Mouse (Mus musculus): ENCODE data around the gene Hrk. TPM values are rescaled to one million over a fixed set of nuclear protein-coding genes. Genes with fewer than 3 reads are reported as not detected.

Hrk gene
- polyA plus RNA-seq, 1 experiment from 2014 or later: 0.04 TPM

DNA sequence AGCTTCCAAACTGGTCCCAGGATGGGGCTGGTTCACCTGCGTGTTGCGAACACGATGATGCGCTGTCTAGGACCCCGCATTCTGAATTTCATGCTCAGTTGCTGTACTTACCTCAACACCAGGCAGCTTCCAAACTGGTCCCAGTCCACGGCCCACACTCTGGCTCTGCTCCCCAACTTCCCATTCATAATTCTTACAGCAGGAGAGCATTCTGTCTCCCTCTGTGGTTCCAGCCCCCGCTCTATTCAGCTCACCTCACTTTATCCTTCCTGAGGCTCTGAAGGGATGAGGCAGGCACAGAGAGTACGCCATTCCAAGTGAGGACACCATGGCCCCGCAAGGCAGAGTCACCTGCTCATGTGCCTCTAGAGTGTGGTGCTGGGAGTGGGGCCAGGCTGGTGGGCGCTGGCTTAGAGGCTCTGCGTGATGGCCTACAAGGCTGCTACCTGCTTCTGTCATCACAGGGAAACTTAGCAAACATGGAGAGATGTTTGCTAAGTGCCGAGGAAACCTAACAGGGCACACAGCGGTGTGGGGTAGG, 65.7 kb downstream of the Hrk start:
- no peak for ATAC-seq (ENCODE audit: insufficient number of reproducible peaks, low FRiP score, low TSS enrichment, low read depth)
- 93% methylated on average over 13 of the region's 13 CpGs for whole genome bisulfite sequencing
- Histone ChIP-seq H3K4me1 (no peaks in the 10 kb centered on the region), H3K4me3 (no peak overlapping the region), H3K9ac (no peak overlapping the region), H3K9me3 (no peaks in the 10 kb centered on the region), H3K27me3 (no peaks in the 10 kb centered on the region), H3K36me3 (peaks cover 33% of the 10 kb centered on the region), H3K4me2 (no peak overlapping the region), H3K27ac (no peak overlapping the region)

DNA sequence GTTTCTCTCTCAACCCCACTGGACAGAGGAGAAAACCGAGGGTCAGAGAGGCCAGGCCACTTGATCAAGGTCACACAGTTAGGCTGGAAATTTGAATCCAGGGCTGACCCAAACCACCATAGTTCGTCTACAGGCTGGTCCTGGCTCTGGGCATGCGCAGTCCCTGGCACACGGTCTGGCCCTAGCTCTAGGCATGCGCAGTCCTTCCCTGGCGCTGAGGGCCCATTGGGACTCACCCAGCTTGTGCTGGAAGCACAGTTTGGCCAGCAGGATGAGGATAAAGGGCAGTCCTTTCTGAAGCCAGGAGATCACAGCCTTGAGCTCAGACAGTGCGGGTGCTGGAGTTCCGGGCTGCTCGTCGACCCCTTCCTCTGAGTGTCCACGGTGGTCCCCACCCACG, 72.4 kb downstream of the Hrk start:
- ATAC-seq (ENCODE audit: insufficient number of reproducible peaks, low FRiP score, low TSS enrichment, low read depth): no peak
- H3K9ac ChIP-seq: no peak overlapping the region
- no peaks in the 10 kb centered on the region for H3K4me1 ChIP-seq
- no peaks in the 10 kb centered on the region for H3K27me3 ChIP-seq
- H3K36me3 ChIP-seq: peaks cover 41% of the 10 kb centered on the region
- H3K27ac ChIP-seq: no peak overlapping the region
- no peak overlapping the region for H3K4me3 ChIP-seq
- H3K9me3 ChIP-seq: no peaks in the 10 kb centered on the region
- 84% methylated on average over 12 of the region's 12 CpGs for WGBS
- H3K4me2 ChIP-seq: no peak overlapping the region

Other genes starting within 250 kb of the Hrk start
- gene Fbxo21, start 187.9 kb upstream of the Hrk start, polyA plus RNA-seq (2015; fragmentation: Nextera tagmentation; extraction: Ambion mirVana): 48.5 and 49.2 TPM in 2 replicates
- 25.9 and 27.2 TPM in 2 replicates for gene Tesc, start 136.9 kb upstream of the Hrk start, polyA plus RNA-seq (2015; fragmentation: Nextera tagmentation; extraction: Ambion mirVana)
- gene Fbxw8, start 9.2 kb upstream of the Hrk start, polyA plus RNA-seq (2015; fragmentation: Nextera tagmentation; extraction: Ambion mirVana): 20.7 and 26.3 TPM in 2 replicates
- 2.8 and 2.9 TPM in 2 replicates for gene Rnft2, start 80.5 kb downstream of the Hrk start, polyA plus RNA-seq (2015; fragmentation: Nextera tagmentation; extraction: Ambion mirVana)
- 9.3 and 9.7 TPM in 2 replicates for gene 2410131K14Rik, start 80.6 kb downstream of the Hrk start, polyA plus RNA-seq (2015; fragmentation: Nextera tagmentation; extraction: Ambion mirVana)

Measured in limb, embryonic 15.5 days (tissue).